Mouse (Mus musculus) urinary bladder, adult 2 months (tissue): Measurements from ENCODE around the gene Borcs7. TPM values are rescaled to one million over a fixed set of nuclear protein-coding genes. Genes with fewer than 3 reads are reported as not detected.

Source experiments
- DNase-seq: peaks from one replicate; pipeline ENCODE4 v3.0.0; 2022; ENCODE audit warnings: low spot score
- polyA plus RNA-seq: library from polyadenylated mRNA; depleted of rRNA; stranded (reverse); fragments of >200 nt; gene quantifications from 2 replicates; pipeline ENCODE4 v1.2.3, GENCODE M21; 2012; rRNA removed

Gene Borcs7
- 11.8 and 12.8 TPM in 2 replicates for polyA plus RNA-seq

DNA sequence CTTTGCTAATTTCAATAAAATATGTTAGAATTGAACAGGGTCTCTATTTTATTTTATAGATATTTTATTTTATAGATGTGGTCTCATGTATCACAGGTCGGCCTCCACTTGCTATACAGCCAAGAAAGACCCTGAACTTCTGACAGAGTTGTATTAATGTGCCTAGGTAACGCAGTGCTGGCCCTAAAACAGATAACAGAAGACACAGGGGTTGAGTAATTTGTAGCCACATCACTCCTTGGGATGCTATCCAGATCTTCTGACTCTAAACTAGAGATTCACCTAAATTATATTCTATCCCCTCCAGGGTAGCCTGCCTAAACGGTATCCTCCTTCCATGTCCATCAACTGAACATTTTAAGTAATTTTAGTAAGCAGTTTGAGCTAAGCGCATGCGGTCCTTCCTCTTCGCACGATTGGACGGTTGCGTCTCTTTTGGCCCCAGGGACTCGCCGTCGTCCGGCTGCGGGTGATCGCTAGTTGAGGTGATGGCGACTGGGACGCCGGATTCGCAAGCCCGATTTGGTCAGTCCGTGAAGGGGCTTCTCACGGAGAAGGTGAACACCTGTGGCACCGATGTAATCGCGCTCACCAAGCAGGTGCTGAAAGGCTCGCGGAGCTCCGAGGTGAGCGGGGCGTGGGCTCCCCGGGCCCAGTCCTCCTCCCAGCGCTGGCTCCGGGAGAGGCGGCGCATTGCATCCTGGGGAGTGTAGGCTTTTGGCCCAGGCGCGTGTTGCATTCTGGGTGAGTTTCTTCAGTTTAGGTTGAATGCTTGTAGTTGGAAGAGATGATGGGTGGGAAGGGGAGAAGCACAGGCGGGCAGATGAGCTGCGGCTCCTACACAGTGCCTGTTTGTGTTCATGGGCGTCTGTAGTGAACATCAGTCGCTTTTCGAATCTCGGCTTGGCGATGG, at the start of gene Borcs7:
Gene Borcs7, plus strand, starts transcription at position 447 of the 913 bp plus-strand sequence.
- peak; percentile 81 for DNase-seq

DNA sequence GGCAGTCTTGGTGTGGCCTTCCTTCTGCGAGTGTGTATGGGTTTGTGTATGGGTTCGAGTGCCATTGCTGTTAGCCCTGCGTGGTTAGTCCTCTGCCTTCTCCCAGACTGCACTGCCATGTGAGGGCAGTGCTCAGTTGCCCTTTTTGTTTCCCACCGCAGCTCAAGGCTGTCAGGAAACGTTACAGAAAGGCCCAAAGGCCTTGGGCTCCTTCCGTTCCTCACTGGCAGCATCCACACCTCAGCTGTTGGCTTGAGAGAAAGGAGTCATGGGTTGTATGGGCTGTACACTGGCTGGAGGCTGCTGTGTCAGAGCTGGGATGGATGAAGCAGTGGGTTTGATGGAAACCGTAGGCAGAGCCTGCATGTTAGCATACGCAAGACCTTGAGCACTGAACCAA, 48.9 kb upstream of the Borcs7 start:
- DNase-seq = no peak

DNA sequence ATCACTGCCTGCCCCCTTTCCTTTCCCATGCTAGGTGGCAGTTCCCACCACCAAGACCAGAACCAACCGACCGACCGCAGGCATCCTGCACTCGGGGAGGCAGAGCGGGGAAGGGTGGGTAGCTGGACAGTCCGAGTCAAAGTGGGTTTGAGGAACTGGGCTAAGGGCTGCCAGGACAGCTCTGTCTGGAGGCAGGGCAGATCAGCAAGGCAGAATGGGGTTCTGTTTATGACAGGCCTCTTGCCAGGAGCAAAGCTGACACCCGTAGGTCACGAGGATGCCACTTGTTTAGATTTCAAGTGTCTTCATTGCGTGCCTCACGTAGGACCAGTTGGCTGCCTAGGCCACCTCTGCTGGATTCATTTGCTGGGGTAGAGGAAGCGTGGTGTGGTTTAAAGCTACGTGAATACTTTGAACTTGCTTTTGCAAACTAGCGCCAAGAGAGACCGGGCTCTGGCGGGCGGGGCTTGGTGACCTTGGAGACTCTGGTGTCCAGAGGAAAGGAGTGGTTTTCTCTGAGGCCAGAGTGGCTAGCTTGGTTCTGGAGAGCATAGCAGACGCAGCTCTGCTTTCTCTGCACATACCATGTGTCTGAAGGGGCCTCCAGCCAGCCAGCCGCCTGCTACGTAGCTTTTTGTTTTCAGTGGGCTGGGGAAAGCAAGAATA, 48.2 kb upstream of the Borcs7 start:
- no peak for DNase-seq

DNA sequence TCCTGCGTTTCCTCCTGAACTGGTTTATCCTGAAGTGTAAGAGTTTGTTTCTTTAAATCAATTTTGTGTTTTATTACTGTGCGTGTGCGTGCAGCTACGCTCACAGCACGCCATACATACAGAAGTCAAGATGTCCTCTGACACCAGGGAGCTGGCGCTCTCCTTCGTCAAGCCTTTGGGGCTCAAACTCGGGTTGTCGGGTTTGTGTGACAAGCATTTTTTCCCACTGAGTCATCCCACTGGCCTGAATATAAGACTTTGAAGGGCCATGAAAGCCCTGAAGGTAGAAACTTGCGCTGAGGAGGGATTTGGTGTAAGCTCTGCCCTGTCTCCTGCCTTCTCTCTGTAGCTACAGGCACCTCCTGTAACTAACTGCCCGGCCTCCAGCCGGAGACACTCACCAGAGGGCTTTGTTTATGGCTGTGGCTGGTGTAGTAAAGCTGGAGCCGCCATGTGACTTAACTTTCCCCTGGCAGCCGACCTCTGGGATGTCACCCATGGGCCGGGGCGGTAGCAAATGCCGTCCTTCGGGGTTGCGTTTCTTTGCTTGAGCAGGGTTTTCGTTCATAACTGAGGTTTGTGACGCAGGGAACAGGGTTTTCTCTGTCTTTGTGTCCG, 47.5 kb upstream of the Borcs7 start:
- DNase-seq = no peak

GRCm38 (mm10) chr19:46643236-46643635, 46.5 kb upstream of the Borcs7 start:
- no peak for DNase-seq

GRCm38 (mm10) chr19:46644343-46644792, 45.3 kb upstream of the Borcs7 start:
- DNase-seq = no peak

GRCm38 (mm10) chr19:46644793-46645602, 44.7 kb upstream of the Borcs7 start:
- DNase-seq = no peak

DNA sequence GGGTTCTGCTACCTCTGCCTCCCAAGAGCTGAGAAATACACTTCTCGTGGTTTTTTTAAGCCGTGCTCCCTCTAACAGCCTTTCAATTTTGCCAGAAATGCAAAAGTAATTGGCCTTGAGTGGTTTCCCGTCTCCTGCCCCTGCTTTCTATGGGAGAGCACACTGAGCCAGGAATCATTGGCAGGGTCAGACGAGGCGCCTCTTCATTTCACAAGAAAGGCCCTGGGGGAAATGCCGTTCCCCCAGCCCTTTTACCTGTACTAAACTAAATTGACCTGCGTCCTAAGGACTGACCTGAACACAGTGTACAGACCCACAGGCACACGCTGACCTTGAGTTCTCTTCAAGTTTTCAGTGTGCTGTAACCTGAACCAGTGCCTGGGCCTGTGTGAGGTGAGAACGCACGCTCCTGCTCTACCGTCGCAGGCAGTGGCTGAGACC, 43.6 kb upstream of the Borcs7 start:
- DNase-seq = no peak

- DNase-seq = no peak
These were observed 42.5 kb upstream of the Borcs7 start for GRCm38 (mm10) chr19:46647254-46647653.

GRCm38 (mm10) chr19:46647850-46648249, 41.9 kb upstream of the Borcs7 start:
- no peak for DNase-seq

- no peak for DNase-seq
These were observed 41.1 kb upstream of the Borcs7 start for GRCm38 (mm10) chr19:46648565-46648964.

GRCm38 (mm10) chr19:46653188-46653587, 36.5 kb upstream of the Borcs7 start:
- DNase-seq = no peak

GRCm38 (mm10) chr19:46653616-46654235, 36.0 kb upstream of the Borcs7 start:
- DNase-seq = no peak

- DNase-seq = no peak
These were observed 34.1 kb upstream of the Borcs7 start for GRCm38 (mm10) chr19:46655626-46656025.

GRCm38 (mm10) chr19:46656151-46656840, 33.4 kb upstream of the Borcs7 start:
- no peak for DNase-seq

- no peak for DNase-seq
These were observed 32.2 kb upstream of the Borcs7 start for GRCm38 (mm10) chr19:46657339-46658020.

DNA sequence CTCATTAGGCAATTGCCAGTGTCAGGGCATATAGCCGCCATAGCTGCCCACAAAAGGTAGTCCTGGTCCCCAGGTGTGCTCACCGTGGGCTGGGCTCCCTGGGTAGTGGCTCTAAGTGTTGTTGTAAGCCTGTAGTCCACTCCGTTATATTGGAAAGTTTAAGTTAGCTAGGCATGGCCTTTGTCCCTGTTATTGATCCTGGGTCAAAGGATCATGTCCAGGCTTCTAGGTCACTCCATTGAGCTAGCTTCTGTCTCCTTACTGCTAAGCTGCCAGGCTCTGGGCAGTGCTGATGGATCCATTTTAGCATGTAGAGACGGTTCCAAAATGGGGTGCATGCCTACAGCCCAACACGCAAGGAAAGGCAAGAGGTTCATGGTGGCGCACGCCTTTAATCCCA, 31.4 kb upstream of the Borcs7 start:
- DNase-seq = no peak

DNA sequence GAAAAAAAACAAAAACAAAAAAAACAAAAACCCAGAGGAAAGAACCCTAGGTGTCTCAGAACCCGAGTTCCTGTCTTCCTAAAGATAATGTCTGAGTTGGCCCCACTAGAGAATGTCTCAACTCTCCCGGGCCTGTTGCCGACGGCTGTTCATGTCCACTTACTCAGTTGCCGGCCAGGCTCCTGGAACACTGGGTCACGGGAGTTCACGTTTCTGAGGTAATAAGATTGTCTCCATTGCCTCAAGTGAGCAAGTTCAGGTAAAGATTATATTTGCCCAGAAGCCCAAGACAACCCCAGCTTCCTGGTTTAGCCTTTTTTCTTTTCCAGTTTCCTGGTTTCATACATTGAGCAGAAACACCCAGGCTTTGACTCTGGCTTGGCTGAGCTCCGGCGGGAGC, 30.9 kb upstream of the Borcs7 start:
- DNase-seq = no peak

GRCm38 (mm10) chr19:46661511-46661910, 28.2 kb upstream of the Borcs7 start:
- DNase-seq = no peak

DNA sequence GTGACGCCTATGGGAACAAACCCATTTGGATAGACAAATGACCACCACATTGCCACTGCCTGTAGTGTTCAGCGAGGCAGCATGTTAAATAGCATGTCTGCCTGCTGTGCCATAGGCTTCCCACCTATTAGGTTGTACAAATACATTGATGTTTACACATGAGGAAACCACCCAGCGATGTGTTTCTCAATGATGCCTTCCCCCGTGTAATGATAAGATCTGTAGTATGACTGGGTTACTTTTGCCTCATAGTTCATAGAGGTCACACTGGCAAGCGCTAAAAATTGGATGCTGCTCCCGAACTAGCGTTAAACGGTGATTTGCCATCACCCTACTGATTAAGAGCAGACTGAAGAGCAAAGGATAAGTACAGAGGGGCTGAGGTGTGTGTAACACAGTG, 27.5 kb upstream of the Borcs7 start:
- no peak for DNase-seq
